ENCODE assay signal across 8 mouse cellular contexts in the genomic region with DNA sequence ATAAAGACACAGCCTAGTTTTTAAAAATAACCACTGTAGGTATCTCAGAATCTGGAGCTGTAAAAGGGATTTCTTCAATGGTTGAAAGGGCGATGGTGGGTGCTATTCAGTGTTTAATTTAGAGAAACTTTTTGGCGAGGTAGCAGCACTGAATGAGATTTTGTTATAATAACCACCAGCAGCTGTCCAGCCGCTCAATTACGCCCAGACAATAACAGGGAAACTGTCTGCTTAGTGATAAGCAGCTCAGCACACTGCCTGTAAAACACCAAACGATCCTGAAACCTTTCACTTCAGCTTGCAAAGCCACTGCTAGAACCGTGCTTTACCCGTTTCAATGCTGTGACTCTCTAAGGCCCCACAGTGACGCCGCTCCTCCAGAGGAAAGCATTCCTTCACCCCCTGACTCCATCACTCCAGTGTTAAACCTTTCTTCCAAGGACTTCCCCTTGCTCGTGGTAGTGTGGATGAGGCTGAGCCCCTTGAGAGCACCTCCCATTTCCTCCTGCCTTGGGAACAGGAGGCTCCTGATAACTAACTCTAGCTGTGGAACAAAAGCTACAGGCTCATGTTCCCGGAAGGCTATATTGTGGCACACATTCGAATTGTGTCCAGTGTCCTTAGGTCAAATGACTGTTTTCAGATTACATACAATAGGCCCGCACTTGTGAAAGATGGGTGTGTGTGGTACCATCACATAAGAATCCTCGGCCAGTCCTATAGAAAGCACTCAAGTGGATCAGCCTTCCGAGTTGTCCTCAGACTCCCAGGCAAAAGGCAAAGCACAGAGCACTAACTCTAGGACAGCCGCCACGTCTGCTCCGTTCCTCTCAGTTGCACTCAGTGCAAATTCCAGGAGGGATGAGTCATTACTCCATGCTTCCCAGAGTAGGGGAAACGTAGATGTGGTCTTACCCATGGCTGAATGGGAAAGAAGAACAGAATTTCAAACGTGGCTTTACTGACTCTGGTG.
A peak's percentile ranks its signal among the peaks of the same experiment; 100 is the strongest.
DNase-seq lines count a peak whose midpoint lies in the region; ATAC-seq and TF ChIP-seq lines count a peak whose summit lies in the region.

No protein-coding gene starts in this region.

- no peak; the same call in 1 of the 2 replicates for ATAC-seq in midbrain, postnatal 0 days (ENCODE audit: low FRiP score)

- peak overlapping the region; percentile 49; the same call in 1 of the 2 replicates for H3K27ac ChIP-seq in midbrain, postnatal 0 days (ENCODE audit: low read depth, low read length)

- no peaks in the 10 kb centered on the region for H3K27me3 ChIP-seq in midbrain, postnatal 0 days (ENCODE audit: insufficient read depth, low read length)

- H3K4me2 ChIP-seq in midbrain, postnatal 0 days (ENCODE audit: low read depth, low read length, poor library complexity, severe bottlenecking) = no peak overlapping the region

- H3K9ac ChIP-seq in midbrain, postnatal 0 days (replicated peaks; ENCODE audit: low read length, poor library complexity, severe bottlenecking) = no peak overlapping the region

- no peaks in the 10 kb centered on the region for H3K36me3 ChIP-seq in midbrain, postnatal 0 days (ENCODE audit: insufficient read depth, low read length)

- H3K4me3 ChIP-seq in midbrain, postnatal 0 days (ENCODE audit: low read depth, low read length) = no peak overlapping the region

- H3K4me1 ChIP-seq in midbrain, postnatal 0 days (ENCODE audit: insufficient read depth, low read length) = peaks cover 10% of the 10 kb centered on the region

- whole genome bisulfite sequencing in midbrain, postnatal 0 days = 52% methylated on average over 20 of the region's 20 CpGs

- no peaks in the 10 kb centered on the region for H3K9me3 ChIP-seq in midbrain, postnatal 0 days (ENCODE audit: low read length)

- DNase-seq in retina, postnatal 1 day = peak; percentile 39
- no peak for DNase-seq in retina, embryonic 14.5 days (ENCODE audit: low spot score)
- peak; percentile 54 to 62 for DNase-seq in heart, adult 9 months (ENCODE audit: low spot score in 2 of 2)
- peak; percentile 45 for DNase-seq in kidney, postnatal 14 days
- no peak for DNase-seq in midbrain, postnatal 0 days (ENCODE audit: low spot score)
- DNase-seq in cerebellum, adult 8-10 months = no peak
- no peak for DNase-seq in testis, postnatal 10 days (ENCODE audit: low spot score)
- DNase-seq in cerebellum, adult 11-12 months = no peak

- no peak for TF ChIP-seq CTCF in midbrain, postnatal 0 days (IDR thresholded peaks at IDR 0.05)

Comparison
In these comparisons a context has a peak if more than half of its experiments do, and no peak if none do; other contexts are left out.
1. DNase-seq: peak in retina, postnatal 1 day (single experiment), heart, adult 9 months (2 of 2) and kidney, postnatal 14 days (single experiment); none in retina, embryonic 14.5 days (single experiment), midbrain, postnatal 0 days (single experiment), cerebellum, adult 8-10 months (single experiment), testis, postnatal 10 days (single experiment) and cerebellum, adult 11-12 months (single experiment).